Mouse (Mus musculus) neural tube, embryonic 13.5 days (tissue): Measurements from ENCODE around the gene Cilp2. TPM values are rescaled to one million over a fixed set of nuclear protein-coding genes. Genes with fewer than 3 reads are reported as not detected.

Experiments
- ATAC-seq: fragments of 200-750 bp; cut with Nextera tagmentation; 2 replicates; pipeline ENCODE4 v1.8.0; 2017; ENCODE audit warnings: low read depth, mild to moderate bottlenecking, moderate TSS enrichment, moderate library complexity
- H3K27ac ChIP-seq: fragments of 300-500 bp; sonication (generic); replicated peaks from 2 replicates; pipeline ENCODE4 v1.5.1; 2015; ENCODE audit warnings: moderate library complexity, mild to moderate bottlenecking, inconsistent platforms
- H3K27me3 ChIP-seq: fragments of 300-500 bp; sonication (generic); 2 replicates; pipeline ENCODE4 v1.6.1; 2015; ENCODE audit warnings: mild to moderate bottlenecking, inconsistent platforms
- H3K36me3 ChIP-seq: fragments of 300-500 bp; sonication (generic); 2 replicates; pipeline ENCODE4 v1.6.1; 2015; ENCODE audit warnings: mild to moderate bottlenecking, inconsistent platforms
- H3K4me1 ChIP-seq: fragments of 300-500 bp; sonication (generic); replicated peaks from 2 replicates; pipeline ENCODE4 v1.6.1; 2015; ENCODE audit warnings: inconsistent platforms
- H3K4me2 ChIP-seq: fragments of 300-500 bp; sonication (generic); 2 replicates; pipeline ENCODE4 v1.6.1; 2015; ENCODE audit warnings: inconsistent platforms, mild to moderate bottlenecking, moderate library complexity
- H3K4me3 ChIP-seq: fragments of 300-500 bp; sonication (generic); 2 replicates; pipeline ENCODE4 v1.5.1; 2015; ENCODE audit warnings: mild to moderate bottlenecking, inconsistent platforms
- H3K9ac ChIP-seq: fragments of 300-500 bp; sonication (generic); 2 replicates; pipeline ENCODE4 v1.6.1; 2015; ENCODE audit warnings: moderate library complexity, mild to moderate bottlenecking, inconsistent platforms
- H3K9me3 ChIP-seq: fragments of 300-500 bp; sonication (generic); 2 replicates; pipeline ENCODE4 v1.6.1; 2016; ENCODE audit warnings: inconsistent platforms
- WGBS: fragments of 180-500 bp; shearing (Covaris S2); methylation state at CpG from one replicate; pipeline ENCODE4 v1.1.7; 2015; 5-methylcytosine and 5-hydroxymethylcytosine counted together
- polyA plus RNA-seq: library from polyadenylated mRNA; unstranded; fragments of >200 nt; fragmentation: Nextera tagmentation; extraction: Ambion mirVana; gene quantifications from 2 replicates; pipeline ENCODE4 v1.2.1, GENCODE M21; 2015

The Cilp2 gene
- polyA plus RNA-seq, 1 experiment from 2014 or later: 3.1 TPM

DNA sequence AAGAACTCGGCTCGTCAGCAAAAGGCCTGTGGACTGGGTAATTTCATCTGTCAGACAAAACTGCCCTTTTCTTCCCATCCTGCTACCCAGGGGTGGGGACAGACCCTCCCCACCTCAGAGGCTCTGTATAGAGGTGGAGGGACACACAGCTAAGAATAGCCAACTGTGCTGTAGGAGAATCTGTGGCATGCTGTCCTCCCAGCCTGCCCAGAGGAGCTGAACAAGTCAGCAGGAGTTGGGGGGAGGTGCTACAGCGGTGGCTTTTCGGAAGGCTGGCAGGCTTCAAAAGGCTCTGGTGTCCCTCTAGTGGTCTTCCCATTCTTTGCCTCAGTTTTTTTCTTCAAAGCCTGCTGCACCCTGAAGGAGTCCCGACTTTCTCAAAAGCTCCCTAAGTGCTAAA lies 28.3 kb upstream of the Cilp2 start:
- Histone ChIP-seq H3K4me1 (peaks cover 14% of the 10 kb centered on the region), H3K9me3 (no peaks in the 10 kb centered on the region), H3K27me3 (no peaks in the 10 kb centered on the region), H3K27ac (no peak overlapping the region), H3K9ac (0 out of 2 replicates have a peak overlapping the region, but pooled peaks have one; percentile 22), H3K36me3 (peaks cover 71% of the 10 kb centered on the region), H3K4me2 (no peak overlapping the region), H3K4me3 (no peak overlapping the region)
- no peak for ATAC-seq
- 58% methylated on average over 5 of the region's 5 CpGs for WGBS

DNA sequence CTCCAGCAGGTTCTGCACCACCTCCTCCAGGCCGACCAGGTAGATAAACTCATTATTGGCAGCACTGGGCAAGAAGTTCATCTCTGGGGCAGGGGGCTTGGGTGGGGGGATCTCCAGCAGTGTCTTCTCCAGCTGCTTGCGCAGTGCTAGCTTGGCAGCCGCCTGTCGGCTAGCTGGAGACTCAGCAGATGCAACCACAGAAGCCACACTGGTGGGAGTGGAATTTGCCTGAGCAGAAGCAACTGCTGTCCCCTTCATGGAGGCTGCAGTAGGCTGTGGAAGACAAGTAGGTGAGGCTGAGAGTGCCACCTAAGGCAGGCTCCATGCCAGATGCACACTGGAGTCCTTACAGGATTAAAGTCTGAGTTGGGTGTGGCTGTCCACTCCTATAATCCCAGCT lies 27.0 kb upstream of the Cilp2 start:
- Histone ChIP-seq H3K4me1 (0 out of 2 replicates have a peak, but pooled peaks cover 3% of the 10 kb centered on the region), H3K4me2 (no peak overlapping the region), H3K9ac (no peak overlapping the region), H3K9me3 (no peaks in the 10 kb centered on the region), H3K36me3 (peaks cover 83% of the 10 kb centered on the region), H3K27me3 (no peaks in the 10 kb centered on the region), H3K27ac (no peak overlapping the region), H3K4me3 (no peak overlapping the region)
- ATAC-seq: no peak
- 91% methylated on average over 4 of the region's 4 CpGs for WGBS

DNA sequence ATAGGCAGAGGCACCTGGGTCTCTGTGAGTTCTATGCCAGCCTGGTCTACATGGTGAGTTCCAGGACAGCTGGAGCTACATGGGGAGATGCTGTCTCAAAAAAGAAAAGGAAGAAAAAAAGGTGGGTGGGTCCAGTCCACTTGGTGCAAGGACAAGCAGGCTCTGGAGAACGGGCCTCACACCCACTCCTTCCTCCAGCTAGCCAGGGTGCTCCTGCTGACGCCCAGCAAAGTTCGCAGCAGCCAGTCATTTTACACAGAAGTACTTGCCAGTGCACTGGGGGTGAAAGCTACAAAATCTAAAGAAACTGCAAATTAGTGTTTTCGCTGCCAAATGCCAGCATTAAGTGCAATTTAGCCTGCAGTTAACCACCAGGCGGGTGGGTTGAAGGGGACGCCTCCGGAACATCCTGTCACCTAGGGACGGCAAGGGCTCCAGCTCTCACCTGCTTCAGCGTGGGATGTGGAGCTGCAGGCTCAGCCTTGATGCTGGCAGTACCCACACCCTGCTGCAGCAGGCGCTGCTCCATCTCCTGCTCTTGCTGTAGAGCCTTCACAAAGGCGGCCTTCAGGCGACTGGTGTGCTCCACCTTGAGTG lies 25.1 kb upstream of the Cilp2 start:
- no peak overlapping the region for H3K4me2 ChIP-seq
- H3K4me1 ChIP-seq: no peaks in the 10 kb centered on the region
- peaks cover 99% of the 10 kb centered on the region for H3K36me3 ChIP-seq
- H3K9ac ChIP-seq: no peak overlapping the region
- H3K9me3 ChIP-seq: no peaks in the 10 kb centered on the region
- no peak overlapping the region for H3K27ac ChIP-seq
- H3K4me3 ChIP-seq: no peak overlapping the region
- 89% methylated on average over 12 of the region's 12 CpGs for WGBS
- ATAC-seq: no peak
- H3K27me3 ChIP-seq: no peaks in the 10 kb centered on the region

DNA sequence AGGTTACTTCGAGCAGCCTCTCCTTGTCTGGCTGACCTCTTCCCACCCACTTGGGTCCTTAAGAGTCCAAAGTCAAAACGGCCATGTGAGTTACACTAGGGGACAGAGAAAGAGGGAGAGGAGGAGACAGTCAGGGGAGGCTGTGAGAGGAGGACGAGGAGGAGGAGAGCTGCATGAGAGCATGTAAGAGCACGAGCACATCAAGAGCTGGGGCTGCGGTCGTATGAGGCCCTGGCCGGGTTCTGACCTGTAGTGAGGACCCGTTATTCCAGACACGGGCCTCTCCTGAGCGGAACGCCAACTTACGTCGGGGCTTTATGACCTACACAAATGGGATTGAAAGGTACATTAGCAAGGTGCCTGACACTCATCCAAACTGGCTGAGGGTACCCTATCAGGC lies 24.4 kb upstream of the Cilp2 start:
- Histone ChIP-seq H3K4me3 (no peak overlapping the region), H3K4me1 (no peaks in the 10 kb centered on the region), H3K4me2 (no peak overlapping the region), H3K27ac (no peak overlapping the region), H3K9me3 (no peaks in the 10 kb centered on the region), H3K9ac (no peak overlapping the region), H3K36me3 (peaks cover 97% of the 10 kb centered on the region), H3K27me3 (no peaks in the 10 kb centered on the region)
- 90% methylated on average over 13 of the region's 13 CpGs for WGBS
- ATAC-seq: no peak

DNA sequence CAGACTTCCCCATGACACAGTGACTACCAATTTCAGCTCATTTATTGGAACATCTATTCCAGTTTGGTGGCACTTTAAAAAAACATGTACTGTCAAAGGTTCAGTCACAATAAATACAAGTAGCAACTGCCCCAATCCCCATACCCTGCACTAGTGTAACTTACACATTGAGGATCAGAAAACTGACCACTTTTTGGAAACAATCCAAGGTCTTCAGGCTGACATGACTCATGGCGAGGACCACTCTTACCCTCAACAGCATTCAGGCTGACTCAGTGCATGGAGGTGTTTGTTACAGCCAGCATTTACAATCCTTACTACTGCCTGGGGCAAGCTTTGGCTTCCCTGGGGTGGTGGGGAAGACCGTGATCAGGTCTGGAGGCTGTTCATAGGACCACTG lies 19.6 kb upstream of the Cilp2 start:
- no peak overlapping the region for H3K4me3 ChIP-seq
- no peaks in the 10 kb centered on the region for H3K9me3 ChIP-seq
- no peak overlapping the region for H3K4me2 ChIP-seq
- no peak for ATAC-seq
- H3K9ac ChIP-seq: no peak overlapping the region
- 91% methylated on average over 2 of the region's 2 CpGs for WGBS
- H3K36me3 ChIP-seq: peaks cover 49% of the 10 kb centered on the region
- H3K4me1 ChIP-seq: peaks cover 20% of the 10 kb centered on the region
- no peak overlapping the region for H3K27ac ChIP-seq
- no peaks in the 10 kb centered on the region for H3K27me3 ChIP-seq

DNA sequence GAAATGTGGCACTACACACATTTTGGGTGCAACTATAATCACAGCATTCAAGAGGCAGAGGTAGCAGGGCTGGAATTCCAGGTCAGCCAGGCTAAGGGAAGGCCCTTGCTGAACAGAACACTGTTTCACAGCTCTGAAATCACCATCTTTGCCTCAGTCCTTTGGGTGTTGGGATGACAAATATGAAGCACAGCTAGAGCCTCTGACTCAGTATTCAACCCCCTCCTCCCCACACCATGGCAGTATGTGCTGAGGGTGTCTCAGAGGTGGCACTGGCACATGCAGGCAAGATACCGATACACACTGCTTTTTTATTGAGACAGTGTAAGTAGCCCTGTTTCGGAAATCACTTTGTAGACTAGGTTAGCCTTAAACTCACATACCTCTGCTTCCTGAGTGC lies 18.8 kb upstream of the Cilp2 start:
- H3K4me2 ChIP-seq: no peak overlapping the region
- H3K9ac ChIP-seq: no peak overlapping the region
- H3K4me1 ChIP-seq: peaks cover 25% of the 10 kb centered on the region
- H3K4me3 ChIP-seq: no peak overlapping the region
- no peak overlapping the region for H3K27ac ChIP-seq
- no peak for ATAC-seq
- no peaks in the 10 kb centered on the region for H3K9me3 ChIP-seq
- WGBS: 94% methylated on average over 2 of the region's 2 CpGs
- H3K36me3 ChIP-seq: peaks cover 40% of the 10 kb centered on the region
- no peaks in the 10 kb centered on the region for H3K27me3 ChIP-seq

DNA sequence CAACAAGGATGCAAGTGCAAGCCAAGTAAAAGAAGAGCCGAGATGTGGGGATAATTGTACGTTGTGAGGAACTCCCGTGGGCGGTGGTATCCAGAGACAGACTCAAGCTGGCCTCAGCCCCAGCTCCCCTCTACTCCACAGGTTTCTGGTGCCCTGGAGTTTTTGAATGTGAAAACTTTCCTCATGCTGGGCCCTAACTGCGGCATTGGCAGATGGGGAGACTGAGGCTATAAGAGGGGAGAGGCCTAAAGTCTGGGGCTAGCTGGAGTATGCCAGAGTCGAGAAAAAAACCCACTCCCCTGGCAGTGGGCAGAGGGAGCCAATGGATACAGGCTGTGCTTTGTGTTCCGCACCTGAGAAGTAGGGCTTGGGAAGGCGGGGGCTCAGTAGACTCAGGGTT lies 16.6 kb upstream of the Cilp2 start:
- no peak overlapping the region for H3K27ac ChIP-seq
- H3K27me3 ChIP-seq: no peaks in the 10 kb centered on the region
- H3K4me3 ChIP-seq: no peak overlapping the region
- H3K36me3 ChIP-seq: peaks cover 19% of the 10 kb centered on the region
- WGBS: 80% methylated on average over 8 of the region's 8 CpGs
- peaks cover 43% of the 10 kb centered on the region for H3K4me1 ChIP-seq
- peak overlapping the region; percentile 64; the same call in 1 of the 2 replicates for H3K9ac ChIP-seq
- no peaks in the 10 kb centered on the region for H3K9me3 ChIP-seq
- H3K4me2 ChIP-seq: peak overlapping the region; percentile 93
- ATAC-seq: no peak

DNA sequence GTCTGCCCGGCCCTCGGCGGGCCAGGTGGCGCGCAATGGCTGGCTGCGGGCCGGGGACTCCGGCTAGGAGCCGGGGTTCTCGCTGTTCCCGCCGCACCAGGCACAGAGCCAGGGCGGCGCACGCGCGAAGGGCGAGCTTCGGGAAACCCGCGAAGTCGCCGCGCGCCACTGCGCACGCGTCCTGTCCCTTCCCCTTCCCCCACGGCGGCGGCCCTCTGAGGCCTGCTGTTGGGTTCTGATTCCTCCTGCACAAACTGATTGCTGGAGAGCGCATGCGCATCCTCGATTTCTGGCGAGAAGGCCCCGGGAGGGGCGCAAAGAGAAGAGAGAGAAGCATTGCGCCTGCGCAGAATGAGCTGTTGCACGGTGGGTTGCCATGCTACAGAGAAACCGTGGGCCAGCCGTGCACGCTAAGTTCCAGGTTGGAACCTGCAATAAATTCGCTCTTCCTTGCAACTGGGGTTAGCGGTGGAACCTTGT lies 15.6 kb upstream of the Cilp2 start:
- under 1% methylated on average over 45 of the region's 45 CpGs for WGBS
- no peaks in the 10 kb centered on the region for H3K9me3 ChIP-seq
- H3K4me3 ChIP-seq: peak overlapping the region; percentile 73
- peak overlapping the region; percentile 93 for H3K27ac ChIP-seq
- peak overlapping the region; percentile 93 for H3K4me2 ChIP-seq
- H3K36me3 ChIP-seq: peaks cover 15% of the 10 kb centered on the region
- no peaks in the 10 kb centered on the region for H3K27me3 ChIP-seq
- peaks cover 49% of the 10 kb centered on the region for H3K4me1 ChIP-seq
- peak overlapping the region; percentile 81 for H3K9ac ChIP-seq
- peak; percentile 90 for ATAC-seq

DNA sequence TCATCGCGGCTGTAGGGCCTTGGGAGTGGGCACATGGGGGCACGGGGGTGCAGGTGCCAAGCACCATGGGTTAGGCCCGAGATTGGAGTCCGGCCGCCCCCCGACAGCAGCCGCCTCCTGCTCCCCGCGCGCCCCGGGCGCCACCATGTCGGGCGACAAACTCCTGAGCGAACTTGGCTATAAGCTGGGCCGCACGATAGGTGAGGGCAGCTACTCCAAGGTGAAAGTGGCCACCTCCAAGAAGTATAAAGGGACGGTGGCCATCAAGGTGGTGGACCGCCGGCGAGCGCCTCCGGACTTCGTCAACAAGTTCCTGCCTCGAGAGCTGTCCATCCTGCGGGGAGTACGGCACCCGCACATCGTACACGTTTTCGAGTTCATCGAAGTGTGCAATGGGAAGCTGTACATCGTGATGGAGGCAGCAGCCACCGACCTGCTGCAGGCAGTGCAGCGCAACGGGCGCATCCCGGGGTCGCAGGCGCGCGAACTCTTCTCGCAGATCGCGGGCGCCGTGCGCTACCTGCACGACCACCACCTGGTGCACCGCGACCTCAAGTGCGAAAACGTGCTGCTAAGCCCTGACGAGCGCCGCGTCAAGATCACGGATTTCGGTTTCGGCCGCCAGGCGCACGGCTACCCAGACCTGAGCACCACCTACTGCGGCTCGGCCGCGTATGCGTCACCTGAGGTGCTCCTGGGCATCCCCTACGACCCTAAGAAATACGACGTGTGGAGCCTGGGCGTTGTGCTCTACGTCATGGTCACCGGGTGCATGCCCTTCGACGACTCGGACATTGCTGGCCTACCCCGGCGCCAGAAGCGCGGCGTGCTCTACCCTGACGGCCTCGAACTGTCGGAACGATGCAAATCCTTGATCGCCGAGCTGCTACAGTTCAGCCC lies 14.9 kb upstream of the Cilp2 start, which contains the start of the genes Tssk6, Ndufa13 and Yjefn3:
Gene Tssk6, plus strand, starts transcription at position 22 of the 900 bp plus-strand sequence.
Gene Ndufa13, minus strand, starts transcription at position 396 of the 900 bp plus-strand sequence.
Gene Yjefn3, minus strand, starts transcription at position 550 of the 900 bp plus-strand sequence.
- no peaks in the 10 kb centered on the region for H3K27me3 ChIP-seq
- 2% methylated on average over 89 of the region's 89 CpGs for WGBS
- peaks cover 56% of the 10 kb centered on the region for H3K4me1 ChIP-seq
- H3K4me3 ChIP-seq: peak within 1 kb of the TSS; percentile 73
- H3K4me2 ChIP-seq: peak within 1 kb of the TSS; percentile 93
- H3K27ac ChIP-seq: peak within 1 kb of the TSS; percentile 93
- peak; percentile 10 for ATAC-seq
- H3K9me3 ChIP-seq: no peaks in the 10 kb centered on the region
- H3K9ac ChIP-seq: peak within 1 kb of the TSS; percentile 81
- peaks cover 12% of the 10 kb centered on the region; the same call in 1 of the 2 replicates for H3K36me3 ChIP-seq

DNA sequence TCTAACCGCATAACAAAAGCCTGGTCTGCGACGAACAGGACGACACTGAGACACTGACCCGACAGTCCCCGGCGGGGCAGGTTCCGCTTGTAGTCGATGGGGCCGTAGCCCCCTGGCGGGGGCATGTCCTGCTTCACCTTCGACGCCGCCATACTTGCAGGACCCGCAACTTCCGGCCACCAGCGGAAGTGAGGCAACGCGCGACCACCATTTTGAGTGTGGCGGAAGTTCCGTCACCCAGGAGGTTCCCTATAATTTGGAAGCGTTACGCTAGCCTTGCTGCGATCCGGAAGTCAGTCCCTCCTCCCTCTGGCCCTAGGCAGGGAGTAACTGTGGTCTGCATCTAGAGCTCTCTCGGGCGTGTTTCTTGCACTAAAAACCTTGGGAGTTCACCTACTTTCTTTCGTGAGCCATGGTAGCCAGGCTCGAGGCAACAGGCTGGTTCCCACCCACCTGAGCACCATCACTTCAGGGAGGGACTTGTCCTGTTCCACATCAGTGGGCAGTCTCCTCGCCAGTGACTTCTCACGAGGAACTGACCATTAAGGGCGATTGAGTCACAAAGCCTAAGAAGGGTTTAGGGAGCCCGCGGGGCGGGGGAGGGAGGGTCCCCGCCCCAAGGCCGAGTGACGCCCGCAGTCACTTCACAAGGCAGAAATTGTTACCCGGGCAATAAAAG lies 14.1 kb upstream of the Cilp2 start:
- no peaks in the 10 kb centered on the region for H3K27me3 ChIP-seq
- 1% methylated on average over 41 of the region's 41 CpGs for WGBS
- H3K36me3 ChIP-seq: peaks cover 9% of the 10 kb centered on the region; the same call in 1 of the 2 replicates
- peak; percentile 51 for ATAC-seq
- peak overlapping the region; percentile 93 for H3K4me2 ChIP-seq
- peak overlapping the region; percentile 93 for H3K27ac ChIP-seq
- peak overlapping the region; percentile 73 for H3K4me3 ChIP-seq
- H3K9me3 ChIP-seq: no peaks in the 10 kb centered on the region
- H3K9ac ChIP-seq: peak overlapping the region; percentile 81
- peaks cover 64% of the 10 kb centered on the region for H3K4me1 ChIP-seq

DNA sequence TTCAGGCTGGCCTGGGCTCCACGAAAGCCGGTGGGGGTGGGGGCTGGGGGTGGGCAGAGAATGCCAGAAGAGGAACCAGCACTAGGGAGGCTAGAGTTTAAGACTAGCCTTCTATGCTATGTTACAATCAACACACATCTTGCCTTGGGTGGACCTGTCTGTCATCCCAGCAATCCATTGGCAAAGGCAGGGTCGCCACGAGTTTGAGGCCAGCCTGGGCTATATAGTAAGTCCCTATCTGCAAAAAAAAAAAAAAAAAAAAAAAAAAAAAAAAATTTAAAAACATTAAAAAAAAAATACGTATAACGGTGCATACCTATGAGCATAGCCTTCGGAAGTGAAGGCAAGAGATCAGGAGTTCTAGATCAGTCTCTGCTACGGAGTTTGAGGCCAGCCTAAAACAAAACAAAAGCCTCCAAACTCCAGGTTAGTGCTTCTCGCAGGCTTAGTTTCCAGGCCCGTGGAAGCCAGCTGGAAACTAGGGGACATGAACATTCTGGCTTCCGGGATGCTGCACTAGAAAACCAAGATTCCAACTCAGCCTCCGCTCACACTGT lies 13.5 kb upstream of the Cilp2 start:
- Histone ChIP-seq H3K27me3 (no peaks in the 10 kb centered on the region), H3K4me1 (peaks cover 70% of the 10 kb centered on the region), H3K36me3 (peaks cover 12% of the 10 kb centered on the region; the same call in 1 of the 2 replicates), H3K4me2 (peak overlapping the region; percentile 93), H3K9ac (peak overlapping the region; percentile 81), H3K4me3 (peak overlapping the region; percentile 73), H3K9me3 (no peaks in the 10 kb centered on the region), H3K27ac (peak overlapping the region; percentile 93)
- 20% methylated on average over 12 of the region's 12 CpGs for WGBS
- ATAC-seq: no peak; the same call in 1 of the 2 replicates
